Mouse (Mus musculus) retina, postnatal 7 days (tissue): ENCODE measurements around the gene Ankrd6.
A peak's percentile ranks its signal among the peaks of the same experiment; 100 is the strongest.

ENCODE experiments used
- DNase-seq: peaks from one replicate; pipeline ENCODE4 v3.0.0-alpha.2; 2012; ENCODE audit warnings: low read depth, low spot score

Ankrd6 gene

GRCm38 (mm10) chr4:32862011-32862750 lies 88.5 kb downstream of the Ankrd6 start:
- DNase-seq = no peak

DNA sequence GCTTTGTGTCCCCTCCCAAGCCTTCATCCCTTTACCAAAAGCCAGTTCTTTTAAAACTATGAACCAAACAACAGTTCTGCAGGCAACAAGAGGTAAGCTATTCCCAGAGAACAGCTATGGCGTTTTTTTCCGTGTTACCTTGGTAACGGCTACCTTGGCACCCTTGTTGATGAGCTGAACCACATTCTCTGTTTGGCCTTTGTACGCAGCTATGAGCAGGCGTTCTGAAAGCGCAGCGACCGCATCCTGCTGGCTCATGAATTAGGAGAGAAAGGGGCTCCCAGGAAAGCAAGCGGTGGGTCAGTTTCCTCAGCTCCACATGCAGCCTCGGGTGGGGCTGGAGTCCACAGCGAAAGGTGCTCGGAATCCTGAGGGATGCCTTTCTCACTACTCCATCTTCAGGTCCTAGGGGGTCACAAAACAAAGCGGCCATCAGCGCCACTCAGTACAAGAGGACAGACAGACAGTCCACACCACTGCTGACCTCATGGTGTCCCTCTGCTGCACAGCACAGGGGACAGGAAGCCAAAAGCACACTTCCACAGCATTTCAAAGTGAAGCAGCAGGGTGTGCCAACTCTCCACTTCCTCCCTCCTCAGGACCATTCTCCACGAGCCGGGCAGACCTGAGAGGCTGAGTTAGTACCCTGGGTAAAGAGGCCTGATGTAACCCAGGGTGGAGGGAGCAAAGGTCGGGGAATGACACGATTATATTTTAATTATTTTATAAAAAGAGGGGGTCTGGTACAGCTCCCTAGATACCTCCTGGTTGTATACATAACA lies 90.3 kb downstream of the Ankrd6 start:
- DNase-seq = no peak

GRCm38 (mm10) chr4:32855580-32855979 lies 95.1 kb downstream of the Ankrd6 start:
- no peak for DNase-seq

GRCm38 (mm10) chr4:32854956-32855355 lies 95.7 kb downstream of the Ankrd6 start:
- no peak for DNase-seq

GRCm38 (mm10) chr4:32853609-32854188 lies 96.9 kb downstream of the Ankrd6 start:
- no peak for DNase-seq

- DNase-seq = no peak
These were observed 97.8 kb downstream of the Ankrd6 start for GRCm38 (mm10) chr4:32852819-32853218.

DNA sequence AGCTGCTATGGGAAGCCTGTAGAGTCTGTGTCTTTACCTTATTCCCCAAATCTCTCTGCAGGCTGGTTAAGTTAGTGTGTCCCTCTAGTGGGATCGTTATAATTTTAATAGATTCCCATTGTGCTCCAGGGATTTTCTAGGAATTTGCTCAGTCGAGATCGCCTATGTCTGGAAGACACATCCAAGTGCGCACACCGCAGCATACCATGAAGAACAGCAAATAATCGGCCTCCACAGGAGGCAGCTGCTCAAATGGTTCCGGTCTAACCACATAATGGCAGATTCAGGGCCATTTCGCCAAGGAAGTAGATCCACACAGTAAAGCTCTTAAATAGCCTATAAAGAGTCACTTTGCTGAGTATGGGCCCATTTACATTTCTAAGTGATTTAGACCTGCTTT lies 98.3 kb downstream of the Ankrd6 start:
- DNase-seq = no peak

DNA sequence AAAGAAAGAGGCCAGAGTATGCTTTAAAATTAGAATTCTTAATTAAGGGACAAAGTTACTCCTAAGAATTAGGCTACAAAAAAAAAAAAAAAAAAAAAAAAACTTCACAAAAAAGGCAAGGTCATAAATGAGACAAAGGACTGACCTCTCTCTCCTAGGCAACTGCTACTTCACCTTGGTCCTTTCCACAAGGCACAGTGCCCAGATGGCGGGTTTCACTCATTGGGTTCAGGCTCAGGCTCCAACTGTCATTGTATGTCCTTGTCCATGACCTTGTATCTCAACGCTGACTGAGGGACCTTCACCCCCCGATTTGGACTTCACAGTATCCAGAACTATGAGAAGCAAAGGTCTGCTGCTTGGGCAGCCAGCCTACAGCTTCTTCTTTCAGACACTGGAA lies 112.2 kb downstream of the Ankrd6 start:
- no peak for DNase-seq

DNA sequence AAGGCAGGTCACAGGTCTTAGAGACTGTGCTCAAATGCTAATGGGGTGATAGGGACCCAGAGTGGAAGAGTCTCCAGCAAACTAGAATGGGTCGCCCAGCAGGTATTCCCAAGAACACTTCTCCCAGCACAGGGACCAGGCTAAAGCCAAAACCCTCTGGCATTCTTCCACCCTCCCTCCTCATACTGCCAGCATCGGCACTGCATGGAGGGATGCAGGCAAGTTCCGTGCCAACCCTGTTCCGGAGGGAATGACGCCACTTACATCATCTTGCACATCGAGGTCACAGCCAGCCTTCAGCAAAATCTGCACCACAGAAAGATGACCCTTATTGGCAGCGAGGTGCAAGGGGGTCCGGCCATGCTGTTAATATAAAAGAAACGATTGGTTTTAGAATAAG lies 114.6 kb downstream of the Ankrd6 start:
- DNase-seq = no peak

- DNase-seq = no peak
These were observed 116.1 kb downstream of the Ankrd6 start for GRCm38 (mm10) chr4:32834541-32834940.

DNA sequence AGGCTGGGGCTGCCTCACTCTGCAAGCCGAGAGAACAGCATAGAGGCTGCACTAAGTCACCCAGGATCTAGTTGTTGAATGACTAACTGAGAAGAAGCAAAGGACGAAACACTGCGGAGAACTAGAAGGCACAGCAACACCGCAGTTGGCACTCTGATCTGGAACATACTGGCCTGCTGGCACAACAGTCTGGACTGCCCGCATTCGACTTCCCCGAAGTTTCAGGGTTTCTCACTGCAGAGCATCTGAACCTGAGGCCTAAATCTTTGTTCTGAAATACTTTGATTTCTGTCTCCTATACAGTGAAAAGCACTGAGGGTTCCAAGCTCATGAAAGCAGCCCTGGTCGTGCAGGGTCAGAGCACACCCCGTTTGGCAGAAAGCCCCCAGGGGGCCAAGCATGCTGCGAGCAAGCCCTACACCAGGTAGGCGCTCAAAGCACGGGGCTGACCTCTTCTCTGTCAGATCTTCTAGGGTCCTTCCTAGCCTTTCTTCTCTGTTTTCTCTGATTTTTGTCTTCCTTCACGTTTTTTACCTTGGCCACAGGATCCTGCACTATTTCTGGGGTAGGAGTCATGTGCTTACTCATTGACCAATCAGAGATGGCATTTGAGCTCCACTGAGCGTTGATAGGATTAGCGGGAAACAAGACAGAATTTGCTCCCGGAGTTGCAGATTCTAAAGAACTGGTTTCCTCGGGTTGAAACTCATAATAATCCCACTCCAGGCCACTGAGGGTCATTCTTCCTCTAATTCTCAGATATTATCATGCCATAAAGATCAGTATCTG lies 117.0 kb downstream of the Ankrd6 start:
- DNase-seq = peak; percentile 13

- DNase-seq = no peak
These were observed 121.3 kb downstream of the Ankrd6 start for GRCm38 (mm10) chr4:32829316-32829715.

GRCm38 (mm10) chr4:32828385-32829077 lies 122.1 kb downstream of the Ankrd6 start:
- DNase-seq = no peak

DNA sequence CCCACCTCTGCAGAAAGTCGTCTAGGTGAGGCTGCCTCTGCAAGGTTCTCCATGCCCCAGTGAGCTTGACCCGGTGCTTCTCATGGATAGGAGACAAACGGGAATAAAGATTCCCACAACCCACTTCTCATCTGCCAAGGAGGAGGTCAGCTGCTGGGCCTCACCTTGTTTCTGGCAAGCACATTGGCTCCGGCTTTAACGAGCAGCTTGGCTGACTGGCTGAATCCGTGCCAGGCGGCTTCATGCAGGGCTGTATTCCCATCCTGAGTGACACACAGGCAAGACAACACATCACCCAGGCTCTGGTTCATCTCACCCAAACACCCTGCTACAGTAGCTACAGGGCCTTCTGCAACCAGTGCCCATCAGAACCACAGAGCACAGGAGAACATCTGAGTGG lies 123.7 kb downstream of the Ankrd6 start:
- DNase-seq = no peak

GRCm38 (mm10) chr4:32824254-32824653 lies 126.4 kb downstream of the Ankrd6 start:
- DNase-seq = no peak

- DNase-seq = no peak
These were observed 130.0 kb downstream of the Ankrd6 start for GRCm38 (mm10) chr4:32820676-32821075.

- no peak for DNase-seq
These were observed 133.2 kb downstream of the Ankrd6 start for GRCm38 (mm10) chr4:32817478-32817877.

GRCm38 (mm10) chr4:32800577-32801170 lies 150.0 kb downstream of the Ankrd6 start:
- DNase-seq = no peak

GRCm38 (mm10) chr4:32799966-32800576 lies 150.6 kb downstream of the Ankrd6 start, which contains the start of gene Lyrm2:
Gene Lyrm2, plus strand, starts transcription at chr4:32800253.
- DNase-seq = peak; percentile 67

- no peak for DNase-seq
These were observed 151.7 kb downstream of the Ankrd6 start for GRCm38 (mm10) chr4:32798976-32799375.
